Mouse (Mus musculus) hindbrain, embryonic 11.5 days (tissue): Measurements from ENCODE around the gene Mrpl54. TPM values are rescaled to one million over a fixed set of nuclear protein-coding genes. Genes with fewer than 3 reads are reported as not detected.
"Not testable (repeated sequence)": the region's sequence is repeated elsewhere in the genome, so short reads cannot be mapped to it uniquely, and the experiment has no call there.

Experiments
- ATAC-seq: fragments of 200-750 bp; cut with Nextera tagmentation; 2 replicates; pipeline ENCODE4 v1.8.0; 2017; ENCODE audit warnings: mild to moderate bottlenecking, moderate TSS enrichment, moderate library complexity; ENCODE audit not compliant: low FRiP score
- DNase-seq: peaks from one replicate; pipeline ENCODE4 v3.0.0-alpha.2; 2015; ENCODE audit warnings: low spot score
- H3K27ac ChIP-seq: fragments of 300-500 bp; sonication (generic); 2 replicates; pipeline ENCODE4 v1.5.1; 2014; ENCODE audit warnings: mild to moderate bottlenecking, low read depth, low read length
- H3K27me3 ChIP-seq: fragments of 300-500 bp; sonication (generic); 2 replicates; pipeline ENCODE4 v1.6.1; 2014; ENCODE audit warnings: mild to moderate bottlenecking, low read length, moderate library complexity, mixed read lengths; ENCODE audit not compliant: control insufficient read depth, insufficient read depth
- H3K36me3 ChIP-seq: fragments of 300-500 bp; sonication (generic); 2 replicates; pipeline ENCODE4 v1.6.1; 2014; ENCODE audit warnings: mild to moderate bottlenecking, low read length, moderate library complexity, mixed read lengths; ENCODE audit not compliant: control insufficient read depth, insufficient read depth
- H3K4me1 ChIP-seq: fragments of 300-500 bp; sonication (generic); replicated peaks from 2 replicates; pipeline ENCODE4 v1.6.1; 2014; ENCODE audit warnings: low read length, mixed read lengths; ENCODE audit not compliant: control insufficient read depth, insufficient read depth
- H3K4me2 ChIP-seq: fragments of 300-500 bp; sonication (generic); replicated peaks from 2 replicates; pipeline ENCODE4 v1.6.1; 2014; ENCODE audit warnings: mild to moderate bottlenecking, low read depth, low read length
- H3K4me3 ChIP-seq: fragments of 300-500 bp; sonication (generic); 2 replicates; pipeline ENCODE4 v1.5.1; 2014; ENCODE audit warnings: low read depth, low read length
- H3K9ac ChIP-seq: fragments of 300-500 bp; sonication (generic); 2 replicates; pipeline ENCODE4 v1.6.1; 2014; ENCODE audit warnings: low read depth, low read length
- H3K9me3 ChIP-seq: fragments of 300-500 bp; sonication (generic); 2 replicates; pipeline ENCODE4 v1.6.1; 2016; ENCODE audit warnings: low read length; ENCODE audit not compliant: control insufficient read depth
- WGBS: fragments of 180-500 bp; shearing (Covaris S2); extraction: QIAGEN DNeasy Blood & Tissue Kit; methylation state at CpG from one replicate; pipeline ENCODE4 v1.1.7; 2014; 5-methylcytosine and 5-hydroxymethylcytosine counted together
- polyA plus RNA-seq: library from polyadenylated mRNA; unstranded; fragments of >200 nt; fragmentation: Nextera tagmentation; extraction: Ambion mirVana; gene quantifications from 2 replicates; pipeline ENCODE4 v1.2.1, GENCODE M21; 2014

Mrpl54 gene
- polyA plus RNA-seq, 1 experiment from 2014 or later = 182 TPM

DNA sequence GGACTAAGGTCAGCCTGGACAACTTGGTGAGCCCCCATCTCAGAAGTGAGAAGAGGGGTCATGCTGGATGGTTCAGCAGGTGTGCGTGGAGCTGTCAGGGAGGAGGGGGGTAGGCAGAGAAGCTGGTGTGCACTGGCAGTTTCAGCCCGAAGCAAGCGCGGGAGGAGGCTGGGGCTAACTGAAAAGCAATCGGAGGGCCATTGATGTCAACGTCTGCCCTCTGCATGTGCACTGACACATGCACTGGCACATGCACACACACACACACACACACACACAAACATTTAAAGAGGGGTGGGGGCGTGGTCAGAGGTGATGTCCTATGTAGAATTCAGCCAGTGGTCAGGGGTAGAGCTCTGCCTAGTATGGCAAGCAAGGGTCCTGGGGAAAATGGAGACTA lies 35.3 kb downstream of the Mrpl54 start:
- WGBS = 46% methylated on average over 7 of the region's 7 CpGs
- DNase-seq (no peak), ATAC-seq (no peak; the same call in 1 of the 2 replicates)
- H3K9ac ChIP-seq = no peak overlapping the region
- H3K4me1 ChIP-seq = peaks cover 3% of the 10 kb centered on the region; the same call in 1 of the 2 replicates
- H3K27me3 ChIP-seq = peaks cover 13% of the 10 kb centered on the region
- H3K4me2 ChIP-seq = peak overlapping the region; percentile 55; the same call in 1 of the 2 replicates
- H3K27ac ChIP-seq = no peak overlapping the region
- no peak overlapping the region for H3K4me3 ChIP-seq
- H3K9me3 ChIP-seq = no peaks in the 10 kb centered on the region
- H3K36me3 ChIP-seq = no peaks in the 10 kb centered on the region

DNA sequence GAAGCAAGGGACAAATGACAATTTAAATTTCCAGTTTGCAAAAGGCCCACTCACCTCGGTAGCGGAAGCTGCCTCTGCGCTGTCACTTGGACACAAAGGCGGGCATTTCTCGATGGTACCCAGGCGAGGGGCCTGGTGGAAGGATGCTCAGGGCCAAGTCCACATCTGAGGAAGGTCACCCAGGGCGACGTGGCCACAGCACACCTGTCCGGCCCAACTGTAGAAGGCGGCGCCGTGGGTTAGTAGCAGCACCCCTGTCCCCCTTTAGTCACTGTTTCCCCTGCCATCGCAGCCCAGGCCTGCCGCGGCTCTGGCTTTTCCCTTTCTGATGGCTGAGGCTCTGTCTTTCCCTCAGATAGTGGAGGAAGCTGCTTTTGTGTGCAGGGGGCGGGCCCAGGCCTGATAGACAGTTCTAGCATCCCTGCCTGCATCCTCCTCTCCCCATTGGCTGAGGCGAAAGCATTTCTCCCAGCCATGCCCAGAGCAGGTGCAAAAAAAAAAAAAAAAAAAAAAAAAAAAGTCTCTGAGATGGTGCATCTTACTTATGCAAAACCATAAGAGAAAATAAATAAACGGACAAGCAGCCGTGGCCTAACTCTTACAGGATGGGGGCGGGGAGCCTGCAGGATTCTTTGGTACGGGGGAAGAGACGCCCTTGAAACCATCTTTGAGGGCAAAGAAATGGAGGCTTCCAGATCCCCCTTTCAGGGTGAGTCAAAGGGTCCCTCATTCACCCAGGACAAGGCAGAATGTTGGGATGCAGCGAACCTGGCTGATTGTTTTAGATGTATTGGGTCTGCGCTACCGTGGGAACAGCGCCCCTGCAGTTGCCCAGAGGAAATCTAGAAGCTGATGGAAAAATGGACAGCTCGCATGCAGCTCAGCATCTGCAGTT lies 36.0 kb downstream of the Mrpl54 start, which contains the start of gene Atcay:
TSS of gene Atcay (minus strand) at position 396 of the 895 bp plus-strand sequence.
- Histone ChIP-seq H3K9me3 (no peaks in the 10 kb centered on the region), H3K36me3 (no peaks in the 10 kb centered on the region)
- WGBS = 10% methylated on average over 27 of the region's 27 CpGs

DNA sequence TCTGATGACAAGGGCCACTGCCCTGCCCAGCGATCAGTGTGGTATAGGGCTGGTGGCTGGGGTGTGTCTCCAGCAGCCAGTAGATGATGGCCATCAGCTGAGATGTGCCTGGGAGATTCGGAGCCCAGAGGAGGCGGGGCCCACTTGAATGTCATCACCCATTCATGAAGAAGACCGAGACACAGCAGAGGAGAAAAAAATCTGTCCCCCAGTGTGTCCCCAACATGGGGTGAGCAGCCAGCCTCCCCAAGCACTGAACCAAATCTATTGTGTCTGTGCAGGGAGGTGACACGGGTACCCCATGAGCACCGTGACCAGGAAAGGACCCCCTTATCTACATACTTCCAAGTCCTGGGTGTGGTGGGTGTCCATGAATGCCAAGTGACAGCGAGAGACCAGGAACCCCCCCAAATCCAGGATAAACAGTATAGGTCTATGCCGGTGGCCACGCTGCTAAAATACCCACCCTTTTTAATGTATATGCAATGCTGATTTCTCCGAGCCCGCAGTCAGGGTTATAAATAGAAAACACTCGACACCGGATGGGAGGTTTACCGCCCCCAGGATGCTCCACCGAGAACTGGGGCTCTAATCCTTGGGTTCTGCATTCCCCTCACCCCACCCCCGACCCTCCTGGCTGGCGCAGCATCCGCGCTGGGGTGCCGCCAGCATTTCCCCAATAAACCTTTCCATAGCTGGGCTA lies 36.8 kb downstream of the Mrpl54 start:
- peak overlapping the region; percentile 71 for H3K9ac ChIP-seq
- WGBS = 9% methylated on average over 20 of the region's 20 CpGs
- H3K4me3 ChIP-seq = peak overlapping the region; percentile 56
- H3K27ac ChIP-seq = peak overlapping the region; percentile 74
- ATAC-seq (no peak), DNase-seq (peak; percentile 28)
- H3K36me3 ChIP-seq = no peaks in the 10 kb centered on the region
- no peaks in the 10 kb centered on the region for H3K9me3 ChIP-seq
- H3K27me3 ChIP-seq = peaks cover 13% of the 10 kb centered on the region
- H3K4me1 ChIP-seq = peaks cover 3% of the 10 kb centered on the region; the same call in 1 of the 2 replicates
- H3K4me2 ChIP-seq = peak overlapping the region; percentile 55

More for the DNA sequence above, 36.0 kb downstream of the Mrpl54 start, which contains the start of gene Atcay:
- peak within 1 kb of the TSS; percentile 56 for H3K4me3 ChIP-seq
- ATAC-seq (peak; percentile 88), DNase-seq (peak; percentile 74)
- peak within 1 kb of the TSS; percentile 55 for H3K4me2 ChIP-seq
- H3K9ac ChIP-seq = peak within 1 kb of the TSS; percentile 71
- H3K4me1 ChIP-seq = peaks cover 3% of the 10 kb centered on the region; the same call in 1 of the 2 replicates
- peak within 1 kb of the TSS; percentile 74 for H3K27ac ChIP-seq
- H3K27me3 ChIP-seq = peaks cover 13% of the 10 kb centered on the region

DNA sequence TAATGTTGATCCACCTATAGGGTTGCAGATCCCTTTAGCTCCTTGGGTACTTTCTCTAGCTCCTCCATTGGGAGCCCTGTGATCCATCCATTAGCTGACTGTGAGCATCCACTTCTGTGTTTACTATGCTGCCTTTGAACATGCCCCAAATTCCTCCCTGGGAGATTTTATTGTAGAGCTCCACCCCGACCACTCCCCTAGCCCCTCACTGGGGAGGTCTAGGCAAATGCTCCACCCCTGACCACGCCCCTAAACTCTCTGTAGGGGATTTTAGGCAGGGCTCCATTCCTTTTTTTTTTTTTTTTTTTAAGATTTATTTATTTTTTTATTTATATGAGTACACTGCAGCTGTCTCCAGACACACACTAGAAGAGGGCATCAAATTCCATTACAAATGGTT lies 43.0 kb downstream of the Mrpl54 start:
- not testable (repeated sequence) for H3K36me3 ChIP-seq, H3K4me2 ChIP-seq, ATAC-seq, H3K27me3 ChIP-seq, H3K4me3 ChIP-seq, H3K9ac ChIP-seq, H3K4me1 ChIP-seq, H3K27ac ChIP-seq, H3K9me3 ChIP-seq, DNase-seq
- WGBS = 65% methylated on average over 2 of the region's 2 CpGs

DNA sequence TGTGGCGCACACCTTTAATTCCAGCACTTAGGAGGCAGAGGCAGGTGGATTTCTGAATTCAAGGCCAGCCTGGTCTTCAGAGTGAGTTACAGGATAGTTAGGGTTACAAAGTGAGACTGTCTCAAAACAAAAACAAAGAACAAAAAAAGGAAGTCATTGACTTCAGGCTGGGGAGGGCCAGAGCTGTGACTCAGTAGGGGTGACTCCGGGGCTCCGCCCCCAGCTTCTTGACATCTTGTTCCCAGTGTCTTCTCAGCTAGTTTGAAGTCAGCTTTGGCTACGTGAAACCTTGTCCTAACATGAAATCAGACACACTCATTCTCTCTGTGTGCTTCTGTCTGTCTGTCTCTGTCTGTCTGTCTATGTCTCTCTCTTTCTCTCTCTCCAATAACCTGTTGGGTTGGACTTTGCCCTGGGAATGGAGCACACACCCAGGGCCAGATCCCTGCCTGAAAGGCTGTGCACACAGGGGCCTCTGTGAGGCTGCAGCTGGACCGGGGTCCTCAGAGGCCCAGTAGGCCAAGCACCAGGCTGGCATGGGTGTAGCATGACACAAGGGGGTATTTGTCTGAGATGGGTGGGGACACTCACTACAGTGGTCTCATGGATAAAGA lies 45.2 kb downstream of the Mrpl54 start:
- H3K27ac ChIP-seq = no peak overlapping the region
- no peak overlapping the region for H3K9ac ChIP-seq
- no peaks in the 10 kb centered on the region for H3K9me3 ChIP-seq
- no peaks in the 10 kb centered on the region for H3K4me1 ChIP-seq
- H3K4me2 ChIP-seq = no peak overlapping the region
- H3K27me3 ChIP-seq = no peaks in the 10 kb centered on the region
- no peaks in the 10 kb centered on the region for H3K36me3 ChIP-seq
- 87% methylated on average over 5 of the region's 5 CpGs for WGBS
- DNase-seq (no peak), ATAC-seq (no peak)
- H3K4me3 ChIP-seq = no peak overlapping the region

DNA sequence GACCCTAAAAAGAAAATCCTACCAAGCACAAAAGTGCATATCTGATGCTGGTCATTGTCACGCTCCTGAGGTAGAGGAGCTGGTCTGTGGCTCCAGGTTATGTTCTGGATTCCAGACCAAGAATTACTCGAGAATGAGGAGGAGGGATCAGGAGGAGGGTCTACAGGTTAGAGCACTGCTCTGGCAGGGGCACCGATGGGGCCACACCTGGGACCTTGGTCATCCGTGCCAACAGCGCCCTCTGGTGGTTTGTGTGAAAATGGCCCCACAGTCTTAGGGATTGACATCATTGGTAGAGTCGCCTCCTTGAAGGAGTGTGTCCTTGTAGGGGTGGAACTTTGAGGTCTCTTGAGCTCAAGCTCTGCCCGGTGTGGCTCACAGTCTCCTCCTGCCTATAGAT lies 48.8 kb downstream of the Mrpl54 start:
- ATAC-seq (no peak), DNase-seq (peak; percentile 72)
- Histone ChIP-seq H3K9me3 (no peaks in the 10 kb centered on the region), H3K4me2 (no peak overlapping the region), H3K9ac (no peak overlapping the region), H3K27me3 (no peaks in the 10 kb centered on the region), H3K27ac (no peak overlapping the region), H3K4me3 (no peak overlapping the region), H3K4me1 (no peaks in the 10 kb centered on the region), H3K36me3 (no peaks in the 10 kb centered on the region; the same call in 1 of the 2 replicates)
- WGBS = 42% methylated on average over 7 of the region's 7 CpGs

DNA sequence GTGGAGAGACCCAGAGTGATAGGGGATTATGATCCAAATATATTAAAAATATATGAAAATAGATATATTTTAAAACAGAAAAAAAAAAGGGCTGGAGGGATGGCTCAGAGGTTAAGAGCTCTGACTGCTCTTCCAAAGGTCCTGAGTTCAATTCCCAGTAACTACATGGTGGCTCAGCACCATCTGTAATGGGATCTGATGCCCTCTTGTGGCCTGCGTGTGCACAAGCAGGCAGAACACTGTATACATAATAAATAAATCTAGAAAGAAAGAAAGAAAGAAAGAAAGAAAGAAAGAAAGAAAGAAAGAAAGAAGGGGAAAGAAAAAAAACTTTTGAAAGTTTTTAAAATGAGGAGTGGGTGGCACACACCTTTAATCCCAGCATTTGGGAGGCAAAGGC lies 49.5 kb downstream of the Mrpl54 start:
- not testable (repeated sequence) for ATAC-seq

DNA sequence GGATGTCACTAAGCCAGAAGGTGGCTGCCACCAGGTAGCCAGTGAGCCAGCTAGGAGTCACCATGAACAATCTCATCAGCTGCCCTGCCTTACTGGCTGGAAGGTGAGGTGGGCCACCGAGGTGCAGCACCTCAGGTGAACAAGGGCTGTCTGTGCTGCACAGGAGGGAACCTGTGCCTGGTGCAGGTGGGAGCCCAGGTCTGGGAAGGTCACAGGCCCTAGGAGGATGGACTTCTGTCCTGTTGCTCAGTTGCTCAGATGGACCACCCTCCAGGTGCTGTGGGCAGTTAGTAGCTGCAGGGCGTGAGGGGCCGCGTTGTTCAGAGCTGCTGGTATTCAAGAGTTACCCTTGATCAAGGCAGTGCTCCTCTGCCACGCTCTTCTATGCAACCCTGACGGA lies 49.9 kb downstream of the Mrpl54 start:
- H3K36me3 ChIP-seq = peaks cover 9% of the 10 kb centered on the region
- no peak overlapping the region for H3K27ac ChIP-seq
- ATAC-seq (no peak), DNase-seq (no peak)
- WGBS = 90% methylated on average over 6 of the region's 6 CpGs
- no peaks in the 10 kb centered on the region for H3K27me3 ChIP-seq
- no peaks in the 10 kb centered on the region for H3K4me1 ChIP-seq
- no peak overlapping the region for H3K9ac ChIP-seq
- H3K4me3 ChIP-seq = no peak overlapping the region
- H3K4me2 ChIP-seq = no peak overlapping the region
- H3K9me3 ChIP-seq = no peaks in the 10 kb centered on the region

More for the DNA sequence above, 49.5 kb downstream of the Mrpl54 start:
- not testable (repeated sequence) for DNase-seq, H3K4me2 ChIP-seq, H3K4me3 ChIP-seq, H3K9me3 ChIP-seq, H3K27me3 ChIP-seq, H3K27ac ChIP-seq, H3K9ac ChIP-seq, H3K36me3 ChIP-seq, H3K4me1 ChIP-seq
- WGBS = 19% methylated on average over 1 of the region's 1 CpGs
